In genomic region chr2:101721835-101722234, GRCm38 (mm10) we compare ENCODE assay signal across 16 mouse cellular contexts. TPM values are rescaled to one million over a fixed set of nuclear protein-coding genes. Genes with fewer than 3 reads are reported as not detected.
DNase-seq lines count a peak whose midpoint lies in the region; ATAC-seq and TF ChIP-seq lines count a peak whose summit lies in the region.
"Had no signal": no experiment of that assay in that cellular context is flagged by ENCODE, and none has a peak within 500 bp of the region (broad histone marks: within the 10 kb centered on the region; RNA-seq: fewer than 3 reads in every experiment).

No protein-coding gene starts in this region.

- H3K9ac ChIP-seq in hindbrain, embryonic 15.5 days, result no peak overlapping the region
- H3K9ac ChIP-seq in midbrain, embryonic 14.5 days (replicated peaks; ENCODE audit: low read length), result no peak overlapping the region
- H3K9ac ChIP-seq: liver, embryonic 14.5 days; neural tube, embryonic 15.5 days had no signal

- no peak overlapping the region for H3K4me3 ChIP-seq in heart, embryonic 10.5 days
- no peak overlapping the region for H3K4me3 ChIP-seq in lung, adult 2 months (replicated peaks; ENCODE audit: extremely low read depth, low read depth, low read length)
- no peak overlapping the region for H3K4me3 ChIP-seq in hindbrain, embryonic 15.5 days
- no peak overlapping the region for H3K4me3 ChIP-seq in midbrain, embryonic 14.5 days (replicated peaks; ENCODE audit: low read depth, low read length)
- no peak overlapping the region for H3K4me3 ChIP-seq in kidney, adult 2 months (ENCODE audit: insufficient read depth, low read depth, low read length)
- H3K4me3 ChIP-seq: myocyte; neural tube, embryonic 15.5 days had no signal

- H3K27me3 ChIP-seq in heart, embryonic 10.5 days (ENCODE audit: insufficient read depth, poor library complexity, severe bottlenecking), result 0 out of 2 replicates have a peak, but pooled peaks cover 3% of the 10 kb centered on the region
- no peaks in the 10 kb centered on the region for H3K27me3 ChIP-seq in hindbrain, embryonic 15.5 days
- H3K27me3 ChIP-seq in midbrain, embryonic 14.5 days (ENCODE audit: control insufficient read depth, insufficient read depth, low read length), result no peaks in the 10 kb centered on the region
- H3K27me3 ChIP-seq in kidney, adult 2 months (replicated peaks; ENCODE audit: control insufficient read depth, insufficient read depth, low read length), result no peaks in the 10 kb centered on the region
- H3K27me3 ChIP-seq: neural tube, embryonic 15.5 days had no signal

- H3K36me3 ChIP-seq in heart, embryonic 10.5 days, result peaks cover 16% of the 10 kb centered on the region
- H3K36me3 ChIP-seq in hindbrain, embryonic 15.5 days, result no peaks in the 10 kb centered on the region
- no peaks in the 10 kb centered on the region for H3K36me3 ChIP-seq in midbrain, embryonic 14.5 days (ENCODE audit: control insufficient read depth, insufficient read depth, low read length)
- no peaks in the 10 kb centered on the region for H3K36me3 ChIP-seq in kidney, adult 2 months (ENCODE audit: control insufficient read depth, insufficient read depth, low read length)
- H3K36me3 ChIP-seq: neural tube, embryonic 15.5 days had no signal

- 84% methylated on average over 4 of the region's 4 CpGs for WGBS in heart, embryonic 10.5 days
- 76% methylated on average over 4 of the region's 4 CpGs for WGBS in lung, adult 2 months
- 88% methylated on average over 4 of the region's 4 CpGs for WGBS in hindbrain, embryonic 15.5 days
- 92% methylated on average over 4 of the region's 4 CpGs for WGBS in midbrain, embryonic 14.5 days
- 87% methylated on average over 4 of the region's 4 CpGs for WGBS in kidney, adult 2 months

- intact Hi-C loops in heart, postnatal 10 days (cut with DNase I), result no loop called here

- H3K9me3 ChIP-seq in heart, embryonic 10.5 days, result no peaks in the 10 kb centered on the region
- H3K9me3 ChIP-seq in hindbrain, embryonic 15.5 days, result no peaks in the 10 kb centered on the region
- H3K9me3 ChIP-seq in midbrain, embryonic 14.5 days (ENCODE audit: control insufficient read depth, low read length), result no peaks in the 10 kb centered on the region
- H3K9me3 ChIP-seq: neural tube, embryonic 15.5 days had no signal

- no peak for DNase-seq in heart, embryonic 10.5 days (ENCODE audit: low spot score)
- DNase-seq in heart, postnatal 10 days, result no peak
- DNase-seq in lung, postnatal 25 days (ENCODE audit: low spot score), result peak; percentile 56
- no peak for DNase-seq in lung, adult 2 months
- DNase-seq in midbrain, embryonic 14.5 days, result no peak
- no peak for DNase-seq in urinary bladder, adult 2 months (ENCODE audit: low spot score)
- DNase-seq in kidney, adult 2 months, result no peak
- DNase-seq: adrenal gland, adult 8-10 months; B cell, adult 2 months; layer of hippocampus, postnatal 36 days; right cerebral cortex, postnatal 25 days had no signal

- ATAC-seq in hindbrain, embryonic 15.5 days (ENCODE audit: low FRiP score, low read depth), result no peak
- ATAC-seq in midbrain, embryonic 14.5 days (ENCODE audit: low FRiP score, low TSS enrichment), result no peak

- no peak for TF ChIP-seq CTCF in lung, adult 2 months (IDR thresholded peaks at IDR 0.05; ENCODE audit: insufficient read depth, low read length)
- no peak for TF ChIP-seq CTCF in kidney, adult 2 months (conservative IDR thresholded peaks at IDR 0.05; ENCODE audit: insufficient read depth, insufficient read length, low read depth, low read length)

- no peak for TF ChIP-seq POLR2A in lung, adult 2 months (IDR thresholded peaks at IDR 0.05; ENCODE audit: borderline replicate concordance, extremely low read depth, low read depth, low read length)
- no peak for TF ChIP-seq POLR2A in kidney, adult 2 months (IDR thresholded peaks at IDR 0.05; ENCODE audit: low read depth, low read length)

- peak overlapping the region; percentile 85 for H3K27ac ChIP-seq in heart, embryonic 10.5 days
- 0 out of 2 replicates have a peak overlapping the region, but pooled peaks have one; percentile 63 for H3K27ac ChIP-seq in hindbrain, embryonic 15.5 days (replicated peaks)
- H3K27ac ChIP-seq in midbrain, embryonic 14.5 days (replicated peaks; ENCODE audit: low read depth, low read length), result peak overlapping the region; percentile 78
- H3K27ac ChIP-seq in kidney, adult 2 months (ENCODE audit: insufficient read depth, low read depth, low read length), result no peak overlapping the region
- H3K27ac ChIP-seq: liver, embryonic 14.5 days; neural tube, embryonic 15.5 days; stomach, postnatal 0 days had no signal

- peaks cover 29% of the 10 kb centered on the region for H3K4me1 ChIP-seq in heart, embryonic 10.5 days
- peaks cover 7% of the 10 kb centered on the region for H3K4me1 ChIP-seq in lung, adult 2 months (ENCODE audit: control insufficient read depth, insufficient read depth, low read length)
- H3K4me1 ChIP-seq in hindbrain, embryonic 15.5 days (replicated peaks), result peaks cover 17% of the 10 kb centered on the region
- peaks cover 21% of the 10 kb centered on the region for H3K4me1 ChIP-seq in midbrain, embryonic 14.5 days (ENCODE audit: control insufficient read depth, insufficient read depth, low read length)
- H3K4me1 ChIP-seq in kidney, adult 2 months (ENCODE audit: control insufficient read depth, insufficient read depth, low read length), result no peaks in the 10 kb centered on the region

- H3K4me2 ChIP-seq in hindbrain, embryonic 15.5 days, result no peak overlapping the region
- H3K4me2 ChIP-seq in midbrain, embryonic 14.5 days (ENCODE audit: low read length), result no peak overlapping the region
- H3K4me2 ChIP-seq: neural tube, embryonic 15.5 days had no signal

RNA-seq across cellular contexts. Expression of gene Traf6, which starts 43.6 kb away (rescaled TPM):
- polyA plus RNA-seq in heart, embryonic 10.5 days (2016; fragmentation: Nextera tagmentation; extraction: Ambion mirVana), result 8.9 and 9.0 TPM in 2 replicates
- 10 to 100 TPM; 13.5 to 14.5 TPM for total RNA-seq in heart, postnatal 10 days (2021)
- 9.7 and 12.5 TPM in 2 replicates for polyA plus RNA-seq in lung, adult 2 months (2012; rRNA removed)
- polyA plus RNA-seq in hindbrain, embryonic 15.5 days (2015; fragmentation: Nextera tagmentation; extraction: Ambion mirVana), result 5.6 and 5.7 TPM in 2 replicates
- 6.6 and 11.5 TPM in 2 replicates for polyA plus RNA-seq in midbrain, embryonic 14.5 days (2014; fragmentation: Nextera tagmentation; extraction: Ambion mirVana)
- polyA plus RNA-seq in urinary bladder, adult 2 months (2012; rRNA removed), result 11.5 and 12.0 TPM in 2 replicates
- polyA plus RNA-seq in kidney, adult 2 months (2012; rRNA removed), result 10.6 and 10.8 TPM in 2 replicates
